Mouse (Mus musculus) megakaryocyte, embryonic 14.5 days (primary cell): ENCODE results near the gene Pard3. TPM values are rescaled to one million over a fixed set of nuclear protein-coding genes. Genes with fewer than 3 reads are reported as not detected.

Experiments used
- H3K27me3 ChIP-seq: replicated peaks from 2 replicates; pipeline ENCODE3; 2012; ENCODE audit warnings: inconsistent platforms
- H3K36me3 ChIP-seq: replicated peaks from 2 replicates; pipeline ENCODE3; 2012; ENCODE audit warnings: low read length, inconsistent platforms, mixed read lengths
- H3K4me1 ChIP-seq: 2 replicates; pipeline ENCODE4 v1.6.1; 2012; ENCODE audit warnings: inconsistent platforms
- H3K4me3 ChIP-seq: replicated peaks from 2 replicates; pipeline ENCODE3; 2012; ENCODE audit warnings: moderate library complexity, mild to moderate bottlenecking, inconsistent platforms
- H3K9me3 ChIP-seq: 2 replicates; pipeline ENCODE4 v1.6.1; 2012; ENCODE audit warnings: inconsistent platforms
- FLI1 ChIP-seq: IDR thresholded peaks from 2 replicates; pipeline ENCODE4 v1.6.1; 2012; ENCODE audit warnings: low read length, inconsistent platforms, mixed read lengths
- GATA1 ChIP-seq: IDR thresholded peaks from 3 replicates; pipeline ENCODE4 v1.6.1; 2012; ENCODE audit warnings: mixed read lengths, low read length, inconsistent platforms, borderline replicate concordance
- polyA plus RNA-seq: library from polyadenylated mRNA; stranded (reverse); fragments of >175 nt; gene quantifications from 2 replicates; pipeline ENCODE4 v1.2.3, GENCODE M21; 2012; ENCODE audit warnings: low replicate concordance; ENCODE audit not compliant: insufficient read depth

Pard3 gene
- polyA plus RNA-seq, 1 experiment, result not detected

GRCm38 (mm10) chr8:127638232-127639087 lies 574.8 kb downstream of the Pard3 start:
- no peaks in the 10 kb centered on the region for H3K4me1 ChIP-seq
- H3K9me3 ChIP-seq, result peaks cover 5% of the 10 kb centered on the region
- H3K27me3 ChIP-seq, result no peaks in the 10 kb centered on the region
- H3K4me3 ChIP-seq, result no peak overlapping the region
- TF ChIP-seq FLI1 (no peak), GATA1 (no peak)
- no peaks in the 10 kb centered on the region for H3K36me3 ChIP-seq

GRCm38 (mm10) chr8:127639088-127639453 lies 575.4 kb downstream of the Pard3 start:
- Histone ChIP-seq H3K4me1 (no peaks in the 10 kb centered on the region), H3K4me3 (no peak overlapping the region), H3K27me3 (no peaks in the 10 kb centered on the region), H3K36me3 (no peaks in the 10 kb centered on the region), H3K9me3 (peaks cover 5% of the 10 kb centered on the region)
- TF ChIP-seq FLI1 (no peak), GATA1 (no peak)

- no peaks in the 10 kb centered on the region for H3K9me3 ChIP-seq
- no peak for TF ChIP-seq GATA1
- TF ChIP-seq FLI1, result no peak
- no peaks in the 10 kb centered on the region for H3K4me1 ChIP-seq
- H3K27me3 ChIP-seq, result peaks cover 8% of the 10 kb centered on the region
- H3K4me3 ChIP-seq, result no peak overlapping the region
- H3K36me3 ChIP-seq, result no peaks in the 10 kb centered on the region
Measured at GRCm38 (mm10) chr8:127655559-127655958, 591.9 kb downstream of the Pard3 start.

Other genes starting within 250 kb of the Pard3 start
- gene Tomm20, start 118.0 kb upstream of the Pard3 start, polyA plus RNA-seq, result 997 and 1,071 TPM in 2 replicates
- gene Rbm34, start 92.8 kb upstream of the Pard3 start, polyA plus RNA-seq, result 4.8 and 6.9 TPM in 2 replicates